Mouse (Mus musculus) embryonic fibroblast, embryonic 13.5 days (primary cell): ENCODE results near the gene Ccdc106.

Source experiments
- CTCF ChIP-seq: IDR thresholded peaks from 2 replicates; pipeline ENCODE4 v1.5.1; 2011; ENCODE audit warnings: mild to moderate bottlenecking, control low read depth, low read length, moderate library complexity, borderline replicate concordance; ENCODE audit not compliant: insufficient read depth
- POLR2A ChIP-seq: IDR thresholded peaks from 2 replicates; pipeline ENCODE4 v1.6.1; 2011; ENCODE audit warnings: low read depth, mild to moderate bottlenecking, control low read depth, low read length, moderate library complexity

GRCm38 (mm10) chr7:5073586-5073985 lies 53.2 kb downstream of the Ccdc106 start:
- no peak for TF ChIP-seq POLR2A
- no peak for TF ChIP-seq CTCF
